Mouse (Mus musculus) neutrophil, adult 65 days (primary cell): ENCODE results near the gene Ctrb1. TPM values are rescaled to one million over a fixed set of nuclear protein-coding genes. Genes with fewer than 3 reads are reported as not detected.

Experiments used
- total RNA-seq: library from RNA; stranded (reverse); gene quantifications from 2 replicates; pipeline ENCODE4 v1.2.4, GENCODE M21; 2023

The Ctrb1 gene
- not detected in 2 replicates for total RNA-seq

GRCm38 (mm10) chr8:111690960-111691445, at the start of gene Ctrb1:
TSS of gene Ctrb1 (minus strand) at chr8:111691010.

GRCm38 (mm10) chr8:111643264-111644141, 47.3 kb downstream of the Ctrb1 start, which contains the start of gene Zfp1:
TSS of gene Zfp1 (plus strand) at chr8:111643401.

Other genes with a start within 250 kb of the Ctrb1 start
- 4.3 and 5.5 TPM in 2 replicates for gene Wdr59, start 168.9 kb downstream of the Ctrb1 start, total RNA-seq
- 150 and 253 TPM in 2 replicates for gene Znrf1, start 154.9 kb downstream of the Ctrb1 start, total RNA-seq
- not detected in 2 replicates for gene Ldhd, start 60.6 kb downstream of the Ctrb1 start, total RNA-seq
- 3.5 and 3.6 TPM in 2 replicates for gene Zfp1, start 47.6 kb downstream of the Ctrb1 start, total RNA-seq
- 0.61 TPM in 1 of 2 replicates, not detected in the other for gene Bcar1, start 52.8 kb upstream of the Ctrb1 start, total RNA-seq
- gene Cfdp1, start 163.3 kb upstream of the Ctrb1 start, total RNA-seq: 15.6 and 16.8 TPM in 2 replicates
- 4.0 and 4.2 TPM in 2 replicates for gene Tmem170, start 185.7 kb upstream of the Ctrb1 start, total RNA-seq
- gene Chst5, start 219.4 kb upstream of the Ctrb1 start, total RNA-seq: not detected in 2 replicates
- not detected in 2 replicates for gene Tmem231, start 242.9 kb upstream of the Ctrb1 start, total RNA-seq
- 104 and 121 TPM in 2 replicates for gene Gabarapl2, start 249.7 kb upstream of the Ctrb1 start, total RNA-seq